Mouse (Mus musculus) embryonic facial prominence, embryonic 14.5 days (tissue): Measurements from ENCODE around the gene Cux1. TPM values are rescaled to one million over a fixed set of nuclear protein-coding genes. Genes with fewer than 3 reads are reported as not detected.

Experiments
- ATAC-seq: fragments of 200-750 bp; cut with Nextera tagmentation; 2 replicates; pipeline ENCODE4 v1.8.0; 2017; ENCODE audit warnings: low read depth, moderate number of reproducible peaks, moderate TSS enrichment
- DNase-seq: peaks from one replicate; pipeline ENCODE4 v3.0.0-alpha.2; 2015; ENCODE audit warnings: low spot score
- H3K27ac ChIP-seq: fragments of 300-500 bp; sonication (generic); replicated peaks from 2 replicates; pipeline ENCODE4 v1.5.1; 2014; ENCODE audit warnings: low read depth, mild to moderate bottlenecking, low read length, moderate library complexity
- H3K27me3 ChIP-seq: fragments of 300-500 bp; sonication (generic); replicated peaks from 2 replicates; pipeline ENCODE4 v1.6.1; 2014; ENCODE audit warnings: low read length; ENCODE audit not compliant: control insufficient read depth, insufficient read depth
- H3K36me3 ChIP-seq: fragments of 300-500 bp; sonication (generic); 2 replicates; pipeline ENCODE4 v1.6.1; 2014; ENCODE audit warnings: low read length, mixed read lengths; ENCODE audit not compliant: control insufficient read depth, insufficient read depth
- H3K4me1 ChIP-seq: fragments of 300-500 bp; sonication (generic); 2 replicates; pipeline ENCODE4 v1.6.1; 2014; ENCODE audit warnings: antibody characterized with exemption, low read length; ENCODE audit not compliant: control insufficient read depth, insufficient read depth
- H3K4me2 ChIP-seq: fragments of 300-500 bp; sonication (generic); 2 replicates; pipeline ENCODE4 v1.6.1; 2014; ENCODE audit warnings: low read depth, mild to moderate bottlenecking, low read length, moderate library complexity, mixed read lengths
- H3K4me3 ChIP-seq: fragments of 300-500 bp; sonication (generic); 2 replicates; pipeline ENCODE4 v1.5.1; 2014; ENCODE audit warnings: low read depth, mild to moderate bottlenecking, low read length
- H3K9ac ChIP-seq: fragments of 300-500 bp; sonication (generic); 2 replicates; pipeline ENCODE4 v1.6.1; 2014; ENCODE audit warnings: low read depth, mild to moderate bottlenecking, low read length, moderate library complexity, mixed read lengths
- H3K9me3 ChIP-seq: fragments of 300-500 bp; sonication (generic); 2 replicates; pipeline ENCODE4 v1.6.1; 2016; ENCODE audit warnings: low read length; ENCODE audit not compliant: control insufficient read depth
- WGBS: fragments of 180-500 bp; shearing (Covaris S2); extraction: QIAGEN DNeasy Blood & Tissue Kit; methylation state at CpG from one replicate; pipeline ENCODE4 v1.1.7; 2014; 5-methylcytosine and 5-hydroxymethylcytosine counted together
- polyA plus RNA-seq: library from polyadenylated mRNA; unstranded; fragments of >200 nt; fragmentation: Nextera tagmentation; extraction: Ambion mirVana; gene quantifications from 2 replicates; pipeline ENCODE4 v1.2.1, GENCODE M21; 2014

The Cux1 gene
- polyA plus RNA-seq, 1 experiment from 2014 or later: 60.6 TPM

GRCm38 (mm10) chr5:136362021-136362420 is 205.3 kb downstream of the Cux1 start:
- no peak overlapping the region for H3K27ac ChIP-seq
- DNase-seq (no peak), ATAC-seq (no peak)
- WGBS: 91% methylated on average over 5 of the region's 5 CpGs
- no peaks in the 10 kb centered on the region for H3K4me1 ChIP-seq
- H3K36me3 ChIP-seq: peaks cover 33% of the 10 kb centered on the region
- H3K4me2 ChIP-seq: no peak overlapping the region
- no peaks in the 10 kb centered on the region for H3K27me3 ChIP-seq
- H3K9me3 ChIP-seq: no peaks in the 10 kb centered on the region
- H3K9ac ChIP-seq: no peak overlapping the region
- H3K4me3 ChIP-seq: no peak overlapping the region

GRCm38 (mm10) chr5:136357227-136357626 is 210.1 kb downstream of the Cux1 start:
- 0 out of 2 replicates have a peak, but pooled peaks have one; percentile 26 for ATAC-seq
- H3K9me3 ChIP-seq: no peaks in the 10 kb centered on the region
- no peak overlapping the region for H3K9ac ChIP-seq
- H3K27ac ChIP-seq: no peak overlapping the region
- H3K4me1 ChIP-seq: no peaks in the 10 kb centered on the region
- peak; percentile 53 for DNase-seq
- H3K36me3 ChIP-seq: peaks cover 18% of the 10 kb centered on the region; the same call in 1 of the 2 replicates
- H3K27me3 ChIP-seq: no peaks in the 10 kb centered on the region
- no peak overlapping the region for H3K4me2 ChIP-seq
- WGBS: 45% methylated on average over 2 of the region's 2 CpGs
- no peak overlapping the region for H3K4me3 ChIP-seq

GRCm38 (mm10) chr5:136355583-136356126 is 211.6 kb downstream of the Cux1 start:
- no peaks in the 10 kb centered on the region for H3K4me1 ChIP-seq
- H3K36me3 ChIP-seq: peaks cover 20% of the 10 kb centered on the region
- 91% methylated on average over 3 of the region's 3 CpGs for WGBS
- H3K9ac ChIP-seq: no peak overlapping the region
- H3K27ac ChIP-seq: no peak overlapping the region
- ATAC-seq (no peak), DNase-seq (no peak)
- no peaks in the 10 kb centered on the region for H3K9me3 ChIP-seq
- no peaks in the 10 kb centered on the region for H3K27me3 ChIP-seq
- H3K4me2 ChIP-seq: no peak overlapping the region
- no peak overlapping the region for H3K4me3 ChIP-seq

DNA sequence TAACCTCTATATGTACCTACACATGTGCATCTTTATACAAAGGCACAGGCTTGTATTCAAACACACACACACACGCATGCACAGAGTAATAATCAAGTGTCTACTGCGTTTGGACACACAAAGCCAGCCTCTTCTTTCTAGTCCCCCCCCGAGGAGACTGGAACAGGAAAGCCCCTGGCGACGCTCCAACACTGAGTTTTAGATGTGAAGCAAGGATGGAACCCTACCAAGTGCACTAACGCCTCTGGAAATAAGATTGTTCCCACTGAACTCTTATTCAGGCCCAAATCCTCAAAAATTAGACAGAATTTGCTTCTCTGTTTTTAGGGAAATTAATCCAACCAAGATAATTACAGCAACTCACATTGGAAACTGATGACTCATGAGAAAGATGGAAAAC is 212.6 kb downstream of the Cux1 start:
- ATAC-seq (no peak), DNase-seq (peak; percentile 46)
- Histone ChIP-seq H3K9me3 (no peaks in the 10 kb centered on the region), H3K4me1 (no peaks in the 10 kb centered on the region), H3K4me2 (no peak overlapping the region), H3K27ac (no peak overlapping the region), H3K4me3 (no peak overlapping the region), H3K9ac (no peak overlapping the region), H3K27me3 (no peaks in the 10 kb centered on the region), H3K36me3 (peaks cover 16% of the 10 kb centered on the region)
- WGBS: 75% methylated on average over 6 of the region's 6 CpGs

- Histone ChIP-seq H3K9me3 (no peaks in the 10 kb centered on the region), H3K9ac (no peak overlapping the region), H3K4me2 (no peak overlapping the region), H3K36me3 (peaks cover 11% of the 10 kb centered on the region; the same call in 1 of the 2 replicates), H3K27me3 (no peaks in the 10 kb centered on the region), H3K4me3 (no peak overlapping the region), H3K27ac (no peak overlapping the region), H3K4me1 (no peaks in the 10 kb centered on the region)
- 22% methylated on average over 8 of the region's 8 CpGs for WGBS
- peak; percentile 73 for DNase-seq
- ATAC-seq: 0 out of 2 replicates have a peak, but pooled peaks have one; percentile 30
Observed at GRCm38 (mm10) chr5:136353114-136353513, 214.2 kb downstream of the Cux1 start.

DNA sequence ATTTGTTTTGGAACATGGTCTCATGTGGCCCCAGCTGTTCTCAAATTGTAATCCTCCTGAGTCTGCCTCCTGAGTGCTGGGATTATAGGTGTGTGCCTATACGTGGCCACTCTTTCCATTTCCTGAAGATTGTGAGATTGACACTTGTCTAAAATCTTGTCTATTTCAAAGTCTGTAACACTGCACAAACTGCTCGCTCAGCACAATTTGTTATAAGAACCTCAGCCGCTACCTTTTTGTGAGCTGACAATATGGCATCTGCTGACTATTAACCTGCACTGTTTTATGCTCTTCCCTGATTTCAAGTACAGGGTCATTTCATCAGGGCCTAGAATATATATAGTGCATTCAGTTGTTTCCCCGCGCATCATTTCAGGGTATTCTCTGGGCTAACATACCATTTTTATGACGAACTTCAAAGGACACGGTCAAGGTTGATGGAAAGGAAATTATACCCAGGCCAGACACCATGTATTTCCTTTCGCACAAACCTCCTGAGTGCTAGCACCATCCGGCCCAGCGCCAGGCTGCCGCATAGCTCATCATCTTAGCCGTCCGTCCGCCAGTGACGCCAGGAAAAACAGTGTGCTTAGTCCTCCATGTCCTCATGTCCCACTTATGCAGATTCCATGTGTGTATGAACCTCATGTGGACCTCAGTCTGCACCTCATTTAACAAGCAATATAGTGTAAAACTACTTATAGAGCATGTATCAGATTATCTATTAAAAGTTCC is 224.0 kb downstream of the Cux1 start:
- Histone ChIP-seq H3K4me1 (no peaks in the 10 kb centered on the region), H3K27me3 (no peaks in the 10 kb centered on the region), H3K9ac (no peak overlapping the region), H3K27ac (no peak overlapping the region), H3K4me3 (no peak overlapping the region), H3K36me3 (peaks cover 22% of the 10 kb centered on the region), H3K4me2 (no peak overlapping the region), H3K9me3 (no peaks in the 10 kb centered on the region)
- WGBS: 86% methylated on average over 15 of the region's 15 CpGs
- ATAC-seq (no peak), DNase-seq (no peak)

GRCm38 (mm10) chr5:136336798-136337527 is 230.3 kb downstream of the Cux1 start:
- H3K4me3 ChIP-seq: no peak overlapping the region

GRCm38 (mm10) chr5:136335681-136336080 is 231.6 kb downstream of the Cux1 start:
- no peaks in the 10 kb centered on the region for H3K4me1 ChIP-seq
- H3K9me3 ChIP-seq: no peaks in the 10 kb centered on the region
- ATAC-seq (no peak), DNase-seq (no peak)
- no peak overlapping the region for H3K4me3 ChIP-seq
- H3K36me3 ChIP-seq: peaks cover 48% of the 10 kb centered on the region
- H3K4me2 ChIP-seq: no peak overlapping the region
- no peaks in the 10 kb centered on the region for H3K27me3 ChIP-seq
- H3K27ac ChIP-seq: no peak overlapping the region
- WGBS: 82% methylated on average over 4 of the region's 4 CpGs
- H3K9ac ChIP-seq: no peak overlapping the region

More at GRCm38 (mm10) chr5:136336798-136337527, 230.3 kb downstream of the Cux1 start:
- no peak overlapping the region for H3K4me2 ChIP-seq
- no peaks in the 10 kb centered on the region for H3K9me3 ChIP-seq
- H3K4me1 ChIP-seq: no peaks in the 10 kb centered on the region
- no peak overlapping the region for H3K9ac ChIP-seq
- no peak overlapping the region for H3K27ac ChIP-seq
- peaks cover 38% of the 10 kb centered on the region for H3K36me3 ChIP-seq
- DNase-seq (peak; percentile 60), ATAC-seq (no peak)
- no peaks in the 10 kb centered on the region for H3K27me3 ChIP-seq
- WGBS: 75% methylated on average over 4 of the region's 4 CpGs
